Mouse (Mus musculus) MN1 (cell line): ENCODE measurements around the gene Ghitm.
"Not testable (repeated sequence)": the region's sequence is repeated elsewhere in the genome, so short reads cannot be mapped to it uniquely, and the experiment has no call there.

Source experiments
- DNase-seq: peaks from one replicate; pipeline ENCODE4 v3.0.0-alpha.2; 2016; ENCODE audit warnings: low spot score

Gene Ghitm

DNA sequence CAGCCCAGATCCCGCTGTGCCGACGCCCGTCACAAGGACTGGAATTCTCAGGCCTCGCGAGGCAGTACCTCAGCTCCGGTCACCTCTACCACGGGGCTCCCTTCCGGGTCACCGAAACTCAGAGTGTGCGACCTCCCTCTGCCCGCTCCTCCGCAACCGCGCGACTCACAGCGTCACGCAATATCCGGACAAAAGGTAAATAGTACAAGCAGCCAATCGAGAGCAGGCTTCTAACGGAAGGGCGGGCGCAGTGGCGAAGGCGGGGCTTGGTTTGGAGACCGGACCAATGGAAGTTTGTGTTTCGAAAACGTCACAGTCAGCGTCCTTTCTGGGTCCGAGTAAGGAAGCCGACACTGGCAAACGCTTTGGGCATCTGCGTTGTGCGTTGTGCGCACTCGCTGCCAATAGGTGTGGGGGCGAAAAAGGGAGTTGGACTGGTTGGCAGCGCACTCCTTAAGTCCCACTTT, at the start of gene Ghitm:
Gene Ghitm (minus strand): TSS at position 146 of the 467 bp plus-strand sequence.
- peak; percentile 97 for DNase-seq

DNA sequence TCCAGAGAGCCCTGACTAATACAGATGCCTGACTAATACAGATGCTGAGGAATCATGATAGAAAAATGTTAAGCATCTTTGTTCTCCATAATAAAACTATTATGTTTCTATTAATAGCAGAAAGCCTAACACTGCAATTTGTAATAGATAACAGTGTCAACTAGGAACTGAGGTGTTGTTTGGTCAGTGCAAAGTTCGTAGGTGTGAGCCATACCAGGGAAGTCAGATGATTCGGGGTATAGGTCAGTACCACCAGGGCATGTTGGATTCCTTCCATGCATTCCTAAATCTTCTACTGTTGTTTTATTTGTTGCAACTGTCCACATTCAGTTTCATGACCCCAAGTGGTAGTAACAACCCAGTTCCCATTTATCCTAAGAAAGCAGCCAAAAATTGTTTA, 49.8 kb upstream of the Ghitm start:
- DNase-seq = no peak

DNA sequence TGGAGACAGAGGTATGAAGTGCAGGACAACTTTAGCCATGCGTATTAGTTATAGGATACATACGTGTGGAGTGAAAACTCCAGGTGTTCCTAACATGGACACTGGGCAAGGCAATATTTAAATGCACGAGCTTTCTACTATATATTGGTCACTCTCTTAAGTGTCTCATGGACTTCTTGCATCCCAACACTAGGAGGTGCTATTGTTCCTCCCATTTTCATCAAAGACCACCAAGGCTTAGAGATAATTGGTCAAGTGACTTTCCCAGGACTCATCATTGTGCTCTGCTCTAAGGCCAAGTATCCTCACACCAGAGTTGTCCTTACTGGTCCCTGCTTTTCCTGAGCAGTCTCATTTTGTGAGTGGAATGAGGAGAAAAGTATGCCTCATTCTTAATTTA, 39.4 kb upstream of the Ghitm start:
- no peak for DNase-seq

DNA sequence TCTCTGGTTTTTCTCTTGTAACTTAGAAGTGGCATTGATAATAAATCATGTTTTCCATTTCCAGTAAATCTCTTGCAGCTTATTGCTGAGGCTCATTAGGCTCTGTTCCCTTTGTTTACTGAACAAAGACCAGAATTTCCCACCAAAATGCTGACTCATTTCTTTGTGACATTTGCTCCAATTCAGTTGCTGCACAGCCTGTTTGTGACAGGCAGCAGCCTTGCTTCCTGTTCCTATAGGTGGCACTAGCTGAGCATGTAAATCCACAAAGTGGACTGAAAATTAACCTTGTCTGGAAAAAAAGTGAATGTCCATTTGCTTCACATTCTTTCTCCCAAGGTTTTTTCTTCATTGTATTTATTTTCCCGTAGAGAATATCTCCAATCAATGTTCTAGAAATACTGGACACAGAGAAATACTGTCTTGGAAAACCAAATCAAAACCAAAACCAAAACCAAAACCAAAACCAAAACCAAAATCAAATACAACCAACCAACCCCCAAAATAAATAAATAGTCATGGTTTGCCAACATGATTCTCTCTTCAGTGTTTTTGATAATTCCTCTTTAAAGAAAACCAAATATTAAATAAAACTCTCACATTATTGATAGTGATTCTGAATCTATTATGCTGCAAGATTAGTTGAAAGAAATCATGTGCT, 30.3 kb upstream of the Ghitm start:
- peak; percentile 23 for DNase-seq

DNA sequence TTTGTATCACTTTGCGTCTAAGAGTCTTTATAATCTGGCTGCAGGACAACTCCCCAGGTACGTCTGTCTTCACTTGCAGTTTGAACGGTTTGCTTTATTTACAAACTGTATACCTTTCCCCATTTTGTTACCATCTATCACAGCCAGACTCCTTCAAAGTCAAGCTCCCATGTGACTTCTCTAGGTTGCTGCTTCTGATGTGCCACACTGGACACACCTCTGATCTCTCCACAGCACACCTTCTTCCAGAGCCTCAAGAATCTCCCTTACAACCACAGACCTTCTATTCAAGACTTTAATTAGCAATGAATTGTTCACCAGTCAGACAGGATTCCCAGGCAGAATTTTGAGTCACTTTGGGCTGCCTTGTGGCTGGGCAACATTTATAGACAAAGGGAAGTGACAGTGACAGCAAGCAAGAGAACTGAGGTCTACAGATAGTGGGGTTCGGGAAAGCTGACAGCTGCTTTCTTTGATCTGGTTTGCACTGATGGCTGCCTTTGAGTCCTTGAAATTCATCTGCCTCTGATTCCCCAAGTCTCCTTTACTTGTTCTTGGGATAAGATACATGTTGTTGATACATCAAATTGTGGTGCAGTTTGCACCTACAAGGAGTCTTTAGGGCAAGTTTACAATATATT, 29.4 kb upstream of the Ghitm start:
- DNase-seq = no peak

DNA sequence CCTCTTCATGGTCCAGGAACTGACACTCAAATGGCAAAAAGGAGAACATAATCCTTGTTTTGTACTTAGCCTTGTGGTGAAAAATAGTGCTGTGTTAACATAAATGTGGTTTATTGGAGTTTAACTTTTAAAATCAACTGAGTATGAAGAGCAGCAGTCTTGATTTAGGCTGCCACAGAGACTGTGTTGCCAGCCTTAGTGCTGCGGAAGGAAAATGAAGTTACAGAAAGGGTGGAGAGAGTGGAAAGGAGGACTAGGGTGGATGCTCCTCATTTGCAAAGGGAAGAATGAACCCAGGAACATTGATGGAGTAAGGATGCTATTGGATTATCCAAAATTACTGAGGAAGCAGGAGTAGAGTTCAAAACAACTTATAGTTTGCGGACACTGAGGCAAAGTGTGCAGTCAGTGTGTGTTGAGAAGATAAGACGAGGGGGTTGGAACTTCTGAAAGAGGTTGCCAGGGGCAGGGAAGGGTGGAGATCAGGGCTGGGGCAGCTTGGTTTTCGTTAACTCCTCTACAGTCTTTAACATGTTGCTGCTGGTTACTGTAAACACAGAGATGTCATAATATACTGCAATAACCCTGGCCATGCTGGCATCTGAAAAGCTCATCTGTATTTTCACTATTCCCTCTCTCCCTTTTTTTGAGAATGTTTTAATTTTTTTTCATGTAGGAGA, 28.3 kb upstream of the Ghitm start:
- no peak for DNase-seq

DNA sequence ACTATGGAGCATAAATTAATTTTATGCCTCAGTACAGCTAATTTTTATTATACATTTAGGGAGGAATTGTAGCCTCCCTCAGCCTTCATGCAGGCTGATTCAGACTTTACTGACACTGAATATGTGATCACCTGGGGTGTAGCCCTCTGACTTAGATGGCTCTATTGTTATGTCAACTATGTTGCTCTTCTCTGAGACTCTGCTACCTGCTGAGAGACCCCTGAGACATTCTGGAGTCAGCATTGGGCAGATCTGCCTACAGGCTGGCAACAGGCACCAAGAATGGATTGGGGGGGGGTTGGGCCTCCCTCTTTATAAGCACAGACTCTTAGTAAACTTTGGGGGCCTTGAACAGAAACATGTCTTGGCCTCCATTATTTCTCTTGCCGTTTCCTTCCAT, 19.3 kb upstream of the Ghitm start:
- no peak for DNase-seq

DNA sequence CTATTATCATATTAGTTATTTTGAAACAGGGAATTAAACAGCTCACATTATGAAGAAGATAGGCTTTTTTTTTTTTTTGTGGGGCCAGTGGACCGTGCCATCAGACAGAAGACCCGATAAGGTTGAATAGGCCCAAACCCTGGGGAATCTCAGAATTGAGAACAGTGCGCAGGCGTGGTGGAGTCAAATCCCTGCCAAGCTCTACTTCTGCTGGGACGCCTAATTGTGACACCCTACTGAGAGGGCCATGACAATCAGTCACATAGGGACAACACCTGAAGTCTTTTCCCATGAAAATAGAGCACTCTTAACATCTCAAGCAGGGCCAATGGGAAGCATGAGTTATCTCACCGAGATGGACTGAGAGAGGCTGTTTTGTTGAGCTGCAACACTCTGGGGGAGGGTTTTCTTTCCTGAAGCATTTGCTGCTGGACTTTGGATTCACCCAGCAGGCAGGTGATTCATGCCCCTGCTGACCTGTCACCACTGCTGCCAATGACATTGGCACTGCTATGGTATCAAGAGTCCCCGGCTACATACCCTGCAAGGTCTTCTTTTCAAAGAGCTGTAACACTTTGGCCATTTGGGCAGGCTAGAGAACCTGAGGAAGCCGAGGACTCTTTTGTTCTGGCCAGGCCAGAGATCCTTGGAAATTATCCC, 4.1 kb upstream of the Ghitm start:
- no peak for DNase-seq

DNA sequence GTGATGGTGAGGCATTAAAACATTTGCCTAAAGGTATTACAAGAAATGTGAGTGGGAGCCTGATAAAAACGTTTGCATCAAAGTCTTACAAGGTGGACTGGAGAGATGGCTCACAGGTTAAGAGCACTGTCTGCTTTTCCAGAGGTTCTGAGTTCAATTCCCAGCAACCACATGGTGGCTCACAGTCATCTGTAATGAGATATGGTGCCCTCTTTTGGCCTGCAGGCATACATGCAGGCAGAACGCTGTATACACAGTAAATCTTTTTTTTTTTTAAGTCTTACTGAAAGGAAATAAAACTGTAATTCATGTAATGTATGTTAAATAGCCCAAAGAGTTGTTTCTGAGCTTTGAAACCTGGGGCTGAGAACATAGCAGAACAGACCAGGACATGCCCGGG, 2.5 kb upstream of the Ghitm start:
- DNase-seq = not testable (repeated sequence)

DNA sequence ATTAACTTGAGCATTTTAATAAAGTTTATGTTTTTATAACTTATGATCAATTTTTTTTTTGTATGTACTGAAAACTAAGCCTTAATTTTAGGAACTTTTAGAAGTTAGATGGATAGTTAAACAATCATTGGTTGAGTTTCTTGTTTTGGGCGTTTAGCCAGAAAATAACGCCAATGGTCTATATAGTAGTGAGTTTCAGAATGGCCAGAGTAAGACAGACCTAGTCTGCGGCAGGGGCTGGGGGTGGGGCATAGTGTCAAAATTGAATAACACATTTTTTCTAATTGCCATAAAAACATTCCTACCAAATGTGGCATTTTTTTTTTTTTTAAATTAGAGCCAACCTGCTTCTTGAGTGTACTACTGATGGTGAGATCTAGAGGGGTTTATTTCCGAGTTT, 1.0 kb upstream of the Ghitm start:
- peak; percentile 14 for DNase-seq

DNA sequence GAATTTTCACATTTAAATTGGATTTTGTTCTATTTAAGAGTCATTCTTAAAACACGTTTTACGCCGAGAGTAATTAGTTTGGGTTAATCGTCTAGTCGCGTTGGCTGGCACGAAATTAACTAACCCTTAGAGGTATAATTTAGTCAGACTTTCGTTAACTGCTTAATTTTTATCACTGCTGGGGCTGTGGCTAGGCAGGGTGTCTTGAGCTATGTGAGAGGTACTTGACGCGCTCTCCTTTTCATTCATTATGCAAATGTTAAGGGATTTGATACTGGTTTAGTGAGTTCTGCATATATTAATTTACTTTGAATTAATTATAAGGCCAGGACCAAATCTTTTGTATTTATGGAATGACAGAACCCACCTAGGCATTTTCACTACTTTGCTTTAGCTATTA, 599 bp upstream of the Ghitm start:
- DNase-seq = peak; percentile 24

DNA sequence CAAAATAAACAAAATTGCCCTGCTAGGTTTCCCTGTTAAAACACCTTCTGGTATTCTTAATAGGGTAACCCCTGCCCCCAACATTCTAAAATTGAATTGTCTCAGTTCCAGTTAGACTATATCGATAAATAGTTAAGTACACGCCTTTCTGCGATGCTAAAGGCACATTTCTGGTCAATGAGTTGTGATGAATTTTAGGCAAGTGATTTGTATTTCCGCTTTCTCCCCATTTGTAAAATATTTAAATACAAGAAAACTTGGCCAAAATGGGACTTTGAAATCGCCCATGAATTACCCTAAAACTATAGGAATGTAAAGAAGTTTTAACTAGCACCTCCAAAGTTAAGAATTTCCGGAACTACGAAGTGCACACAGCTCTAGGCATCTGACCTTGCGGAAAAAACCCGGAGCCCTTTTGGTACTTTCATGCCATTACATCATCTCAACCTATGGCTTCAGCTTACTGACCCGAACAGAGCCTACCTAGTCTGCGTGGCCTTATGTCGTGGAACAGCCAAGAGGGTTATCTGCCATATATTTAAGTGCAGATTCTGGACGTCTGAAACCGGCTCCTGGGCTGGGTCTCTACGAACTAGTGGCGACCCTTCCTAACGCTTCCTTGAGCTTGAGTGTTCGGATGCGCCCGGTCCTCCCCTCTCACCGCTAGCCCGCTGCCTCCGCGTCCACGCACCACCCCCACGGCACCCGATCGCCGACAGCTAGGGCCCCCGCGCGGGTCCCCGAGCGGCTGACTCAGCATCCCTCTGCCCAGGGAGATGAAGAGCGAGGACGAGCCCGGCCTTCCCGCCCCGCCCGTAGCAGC, 557 bp downstream of the Ghitm start:
- DNase-seq = peak; percentile 74

DNA sequence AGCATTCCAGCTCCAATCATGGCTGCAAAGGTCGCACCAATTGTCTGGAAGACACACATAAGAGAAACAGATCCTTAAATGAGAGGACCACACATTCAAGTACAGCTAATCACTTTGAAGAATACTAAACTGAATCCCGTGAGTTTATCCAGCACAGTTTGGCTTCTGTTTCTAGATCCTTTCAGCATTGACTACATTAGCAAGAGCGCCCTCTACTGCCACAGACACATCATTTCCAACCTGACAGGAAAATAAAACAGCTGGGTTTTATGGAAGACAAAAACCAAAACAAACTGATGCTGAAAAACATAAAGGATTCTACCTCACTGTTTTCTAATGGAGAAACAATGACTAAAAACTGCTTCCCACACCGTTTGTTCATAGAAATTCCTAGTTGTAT, 7.4 kb downstream of the Ghitm start:
- peak; percentile 61 for DNase-seq

DNA sequence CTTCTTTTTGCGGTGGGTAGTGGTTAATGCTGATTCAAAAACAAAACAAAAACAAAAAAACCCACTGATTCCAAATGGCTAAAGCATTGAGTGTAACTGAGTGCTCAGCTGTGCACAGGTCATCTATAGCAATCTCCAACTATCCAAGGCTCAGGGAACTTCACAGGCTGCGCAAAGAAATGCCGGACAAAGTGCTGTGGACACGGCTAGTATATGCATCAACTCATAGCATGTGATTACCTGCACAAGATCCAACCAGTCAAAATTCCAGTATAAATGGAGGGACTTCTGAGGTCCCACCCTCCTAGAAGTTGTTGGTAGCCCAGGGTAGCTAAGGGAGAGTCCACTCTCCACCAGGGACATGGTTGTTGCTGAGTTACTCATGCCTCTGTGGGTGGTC, 15.8 kb downstream of the Ghitm start:
- no peak for DNase-seq

DNA sequence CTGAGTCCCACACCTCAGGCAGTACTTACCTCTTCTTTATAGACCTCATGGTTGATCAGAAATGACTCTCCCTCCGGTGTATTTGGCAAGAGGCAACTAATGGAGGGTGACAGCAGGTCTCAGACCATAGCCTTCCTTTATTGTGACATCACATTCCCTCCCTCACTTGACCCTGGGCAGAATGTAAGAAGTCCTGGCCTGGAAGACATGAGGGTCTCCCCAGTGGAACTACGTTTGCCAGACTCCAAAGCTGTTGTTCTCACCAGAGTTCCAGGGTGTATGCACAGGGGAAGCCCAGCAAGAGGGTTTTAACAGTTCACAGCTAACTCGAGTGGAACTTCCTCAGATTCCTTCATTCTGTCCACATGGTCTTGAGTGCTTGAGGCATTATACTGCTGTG, 21.1 kb downstream of the Ghitm start, which contains the start of gene 2610528A11Rik:
Gene 2610528A11Rik (minus strand): TSS at position 101 of the 400 bp plus-strand sequence.
- DNase-seq = no peak

DNA sequence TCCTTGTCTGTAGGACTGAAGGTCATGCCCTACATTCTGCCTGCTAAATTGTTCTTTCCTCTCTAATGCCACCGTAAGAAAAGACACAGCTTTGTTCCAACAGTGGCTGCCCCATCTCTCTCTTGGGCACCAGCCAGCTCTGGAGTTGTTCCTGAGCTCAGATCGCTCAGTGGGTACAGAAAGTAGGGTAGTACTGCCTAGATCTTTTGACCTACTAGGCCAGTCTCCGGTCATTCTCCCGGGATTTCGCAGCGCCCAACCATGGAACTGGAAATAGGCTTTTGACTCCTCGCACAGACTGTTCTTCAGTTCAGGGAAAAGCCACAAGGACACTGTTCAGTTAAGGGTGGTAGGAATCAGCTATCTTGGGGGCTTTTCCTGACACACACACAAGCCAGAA, 22.1 kb downstream of the Ghitm start:
- DNase-seq = no peak

DNA sequence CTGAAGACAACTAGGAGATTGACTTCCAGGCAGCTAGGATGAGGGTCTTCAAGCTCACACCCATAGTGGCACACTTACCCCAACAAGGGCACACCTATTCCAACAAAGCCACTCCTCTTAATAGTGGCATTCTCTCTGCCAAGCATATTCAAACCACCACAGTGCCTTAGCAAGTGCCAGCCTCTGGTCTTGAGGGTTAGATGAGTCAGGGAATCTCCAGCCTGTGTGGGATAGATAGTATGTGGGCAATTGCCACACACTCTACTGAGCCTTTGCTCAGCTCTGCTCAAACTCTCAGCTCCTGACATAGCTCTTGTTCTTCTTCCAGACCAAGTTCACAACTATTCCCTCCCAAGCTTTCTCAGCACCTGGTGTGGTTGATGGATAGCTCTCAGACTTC, 23.7 kb downstream of the Ghitm start:
- no peak for DNase-seq

DNA sequence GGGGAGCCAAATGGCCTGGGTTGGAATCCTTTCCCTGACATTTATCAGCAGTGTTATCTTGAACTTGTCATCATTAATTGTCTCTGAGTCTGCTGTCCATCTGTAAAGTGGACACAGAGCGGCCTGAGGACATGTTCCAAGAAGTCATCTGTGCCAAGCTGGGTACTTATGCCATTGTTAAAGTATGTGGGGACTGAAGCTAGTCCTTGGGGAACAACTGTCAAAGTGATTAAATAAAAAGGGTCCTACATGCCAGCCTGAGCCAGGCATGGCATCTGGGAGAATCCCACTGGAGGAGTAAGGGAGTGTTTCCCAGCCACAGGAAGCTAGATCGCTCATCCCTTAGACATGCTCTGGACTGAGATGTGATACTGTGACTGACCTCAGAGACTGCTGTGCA, 24.6 kb downstream of the Ghitm start:
- no peak for DNase-seq

DNA sequence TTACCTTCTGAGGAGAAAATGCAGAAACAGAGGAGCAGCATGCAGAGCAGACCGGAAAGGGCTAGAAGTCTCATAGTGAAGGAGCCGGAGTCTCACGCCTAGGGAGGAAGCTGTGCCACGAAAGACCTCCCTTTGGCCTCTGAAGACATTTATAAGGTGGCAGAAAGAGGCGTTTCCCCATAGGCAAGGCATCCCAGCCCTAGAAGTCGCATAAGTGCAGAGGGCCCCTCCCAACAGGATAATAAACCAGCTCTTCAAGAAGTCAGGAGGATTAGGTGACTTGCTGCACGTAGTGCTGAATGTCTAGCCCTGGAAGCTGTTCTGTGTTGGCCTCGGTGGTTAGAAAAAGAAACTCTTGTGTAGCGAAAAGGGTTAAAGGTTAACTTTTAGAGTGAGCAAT, 25.1 kb downstream of the Ghitm start:
- no peak for DNase-seq

DNA sequence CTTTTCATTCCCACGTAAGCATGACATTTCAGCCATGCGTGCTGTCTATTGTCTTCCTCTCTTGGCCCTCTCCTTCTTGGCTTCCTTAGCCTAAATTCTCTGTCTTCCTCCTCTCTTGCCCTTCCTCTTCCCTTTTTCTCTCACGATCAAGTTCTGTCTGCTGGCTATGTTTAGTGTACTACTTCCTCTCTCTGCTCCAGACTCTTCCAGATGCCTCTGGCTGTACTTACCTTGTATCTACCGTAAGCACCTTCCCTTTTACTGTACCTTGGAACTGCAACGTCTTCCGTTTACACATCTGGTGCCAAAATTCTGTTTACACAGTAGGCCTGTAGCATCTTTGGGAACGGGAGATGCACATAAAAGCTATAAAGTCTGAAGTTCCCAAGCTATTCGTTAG, 25.6 kb downstream of the Ghitm start:
- no peak for DNase-seq

DNA sequence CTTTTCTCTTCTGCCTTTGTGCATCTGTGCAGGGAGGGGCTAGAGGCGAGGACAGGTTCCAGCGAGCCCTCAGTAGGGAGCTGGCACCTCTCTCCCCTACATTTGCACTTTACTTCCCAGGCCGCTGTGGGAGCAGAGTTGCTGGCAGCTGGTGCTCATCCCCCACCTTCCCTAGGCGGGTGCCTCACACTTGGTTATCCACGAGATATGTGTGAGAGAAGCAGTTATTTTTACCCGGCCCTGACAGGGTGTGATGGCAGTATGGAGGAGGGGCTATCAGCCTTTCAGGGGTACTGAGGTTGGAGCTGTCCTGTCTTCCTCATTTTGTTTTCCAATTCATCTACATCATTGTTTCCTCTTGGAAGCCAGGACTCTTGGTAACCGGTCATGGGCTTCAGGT, 29.2 kb downstream of the Ghitm start:
- no peak for DNase-seq

DNA sequence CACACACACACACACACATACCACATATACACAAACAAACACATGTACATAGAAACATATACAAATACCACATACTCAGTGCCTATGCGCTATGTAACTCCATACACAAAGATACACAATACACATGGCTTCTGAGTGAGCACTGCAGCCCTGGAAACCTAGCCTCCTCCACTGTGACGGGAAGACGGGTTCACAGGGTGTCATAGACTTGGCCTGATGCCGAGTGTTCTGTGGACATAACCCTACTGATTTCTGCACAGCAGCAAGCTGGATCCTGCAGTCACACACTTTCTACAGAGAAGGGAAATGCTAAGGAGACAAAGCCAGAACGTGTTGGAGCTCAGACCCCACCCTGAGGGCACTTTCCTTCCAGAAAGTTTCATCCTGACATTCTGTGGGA, 30.3 kb downstream of the Ghitm start:
- DNase-seq = no peak
